Mouse (Mus musculus): ENCODE measurements around the gene Creb5.

The Creb5 gene

GRCm38 (mm10) chr6:53706604-53707330 is 419.7 kb downstream of the Creb5 start:
- DNase-seq (ENCODE audit: low read depth) = no peak

GRCm38 (mm10) chr6:53707795-53708194 is 420.7 kb downstream of the Creb5 start:
- no peak for DNase-seq (ENCODE audit: low read depth)

GRCm38 (mm10) chr6:53709694-53710442 is 422.8 kb downstream of the Creb5 start:
- DNase-seq (ENCODE audit: low read depth) = no peak

- DNase-seq (ENCODE audit: low read depth) = no peak
These were observed 423.5 kb downstream of the Creb5 start for GRCm38 (mm10) chr6:53710560-53710959.

- no peak for DNase-seq (ENCODE audit: low read depth)
These were observed 426.1 kb downstream of the Creb5 start for GRCm38 (mm10) chr6:53713152-53713551.

- DNase-seq (ENCODE audit: low read depth) = no peak
These were observed 427.8 kb downstream of the Creb5 start for GRCm38 (mm10) chr6:53714908-53715321.

GRCm38 (mm10) chr6:53716013-53716412 is 428.9 kb downstream of the Creb5 start:
- DNase-seq (ENCODE audit: low read depth) = no peak

- DNase-seq (ENCODE audit: low read depth) = no peak
These were observed 432.9 kb downstream of the Creb5 start for GRCm38 (mm10) chr6:53720009-53720408.

- peak; percentile 28 for DNase-seq (ENCODE audit: low read depth)
These were observed 434.5 kb downstream of the Creb5 start for GRCm38 (mm10) chr6:53721595-53721994.

- DNase-seq (ENCODE audit: low read depth) = no peak
These were observed 435.6 kb downstream of the Creb5 start for GRCm38 (mm10) chr6:53722694-53723093.

GRCm38 (mm10) chr6:53730487-53730886 is 443.4 kb downstream of the Creb5 start:
- DNase-seq (ENCODE audit: low read depth) = no peak

- DNase-seq (ENCODE audit: low read depth) = no peak
These were observed 444.0 kb downstream of the Creb5 start for GRCm38 (mm10) chr6:53730996-53731485.

GRCm38 (mm10) chr6:53733546-53733945 is 446.5 kb downstream of the Creb5 start:
- DNase-seq (ENCODE audit: low read depth) = no peak

GRCm38 (mm10) chr6:53733999-53734398 is 446.9 kb downstream of the Creb5 start:
- no peak for DNase-seq (ENCODE audit: low read depth)

- DNase-seq (ENCODE audit: low read depth) = no peak
These were observed 448.6 kb downstream of the Creb5 start for GRCm38 (mm10) chr6:53735696-53736095.

- no peak for DNase-seq (ENCODE audit: low read depth)
These were observed 451.1 kb downstream of the Creb5 start for GRCm38 (mm10) chr6:53738206-53738605.

- no peak for DNase-seq (ENCODE audit: low read depth)
These were observed 454.2 kb downstream of the Creb5 start for GRCm38 (mm10) chr6:53741222-53741621.
